Mouse (Mus musculus) hindbrain, postnatal 0 days (tissue): ENCODE results near the gene Smoc1. TPM values are rescaled to one million over a fixed set of nuclear protein-coding genes. Genes with fewer than 3 reads are reported as not detected.
A peak's percentile ranks its signal among the peaks of the same experiment; 100 is the strongest.

Source experiments
- ATAC-seq: fragments of 200-750 bp; cut with Nextera tagmentation; 2 replicates; pipeline ENCODE4 v1.8.0; 2017; ENCODE audit warnings: mild to moderate bottlenecking, moderate TSS enrichment, moderate library complexity
- DNase-seq: peaks from one replicate; pipeline ENCODE4 v3.0.0-alpha.2; 2015; ENCODE audit warnings: low spot score
- H3K27ac ChIP-seq: fragments of 300-500 bp; sonication (generic); 2 replicates; pipeline ENCODE4 v1.5.1; 2014; ENCODE audit warnings: mild to moderate bottlenecking
- H3K27me3 ChIP-seq: fragments of 300-500 bp; sonication (generic); 2 replicates; pipeline ENCODE4 v1.6.1; 2014; ENCODE audit warnings: low read length, mixed read lengths; ENCODE audit not compliant: insufficient read depth
- H3K36me3 ChIP-seq: fragments of 300-500 bp; sonication (generic); 2 replicates; pipeline ENCODE4 v1.6.1; 2014; ENCODE audit warnings: low read length, mixed read lengths; ENCODE audit not compliant: insufficient read depth
- H3K4me1 ChIP-seq: fragments of 300-500 bp; sonication (generic); 2 replicates; pipeline ENCODE4 v1.6.1; 2014; ENCODE audit warnings: antibody characterized with exemption, low read length, mixed read lengths; ENCODE audit not compliant: insufficient read depth
- H3K4me2 ChIP-seq: fragments of 300-500 bp; sonication (generic); 2 replicates; pipeline ENCODE4 v1.6.1; 2014; ENCODE audit warnings: low read depth, mild to moderate bottlenecking, low read length, moderate library complexity, mixed read lengths
- H3K4me3 ChIP-seq: fragments of 300-500 bp; sonication (generic); 2 replicates; pipeline ENCODE4 v1.5.1; 2014; ENCODE audit warnings: low read length
- H3K9ac ChIP-seq: fragments of 300-500 bp; sonication (generic); replicated peaks from 2 replicates; pipeline ENCODE4 v1.6.1; 2014; ENCODE audit warnings: mild to moderate bottlenecking, low read length, moderate library complexity, mixed read lengths
- H3K9me3 ChIP-seq: fragments of 300-500 bp; sonication (generic); 2 replicates; pipeline ENCODE4 v1.6.1; 2016; ENCODE audit warnings: low read length, mixed read lengths
- CTCF ChIP-seq: IDR thresholded peaks from 2 replicates; pipeline ENCODE4 v1.5.1; 2016; ENCODE audit warnings: antibody characterized with exemption, control low read depth, low read depth
- WGBS: fragments of 180-500 bp; shearing (Covaris S2); extraction: QIAGEN DNeasy Blood & Tissue Kit; methylation state at CpG from one replicate; pipeline ENCODE4 v1.1.7; 2014; 5-methylcytosine and 5-hydroxymethylcytosine counted together
- polyA plus RNA-seq: library from polyadenylated mRNA; unstranded; fragments of >200 nt; fragmentation: Nextera tagmentation; extraction: Ambion mirVana; gene quantifications from 2 replicates; pipeline ENCODE4 v1.2.1, GENCODE M21; 2015
- total RNA-seq: library from RNA; depleted of rRNA; stranded (reverse); fragments of >200 nt; gene quantifications from 2 replicates; pipeline ENCODE4 v1.2.3, GENCODE M21; 2014

Smoc1 gene
- total and polyA plus RNA-seq, 2 experiments from 2014 or later: 31.5 to 32.7 TPM

DNA sequence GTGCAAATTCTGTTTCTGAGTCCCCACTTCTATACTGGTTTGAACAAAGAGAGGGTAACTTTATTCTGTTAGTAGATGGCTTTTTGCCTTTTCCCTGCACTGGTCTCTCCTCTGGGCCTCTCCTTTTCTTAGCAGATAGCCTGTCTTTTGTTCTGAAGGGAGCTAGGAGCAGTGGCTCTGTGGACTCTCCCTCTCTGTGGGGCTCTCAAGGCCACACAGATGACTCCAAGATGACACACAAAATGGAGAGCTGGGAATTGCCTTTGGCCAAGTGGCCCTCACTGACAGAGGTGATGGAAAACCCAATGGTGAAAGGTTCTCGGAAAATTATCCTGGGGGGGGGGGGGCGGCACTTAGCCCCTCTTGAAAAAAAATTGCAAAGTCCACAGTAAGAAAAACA, 133.3 kb downstream of the Smoc1 start:
- TF ChIP-seq CTCF: no peak
- no peak overlapping the region for H3K4me3 ChIP-seq
- DNase-seq: no peak
- no peaks in the 10 kb centered on the region for H3K4me1 ChIP-seq
- ATAC-seq: no peak
- WGBS: 65% methylated on average over 2 of the region's 2 CpGs
- H3K9me3 ChIP-seq: no peaks in the 10 kb centered on the region
- H3K4me2 ChIP-seq: no peak overlapping the region
- H3K27me3 ChIP-seq: no peaks in the 10 kb centered on the region
- no peaks in the 10 kb centered on the region for H3K36me3 ChIP-seq
- H3K27ac ChIP-seq: no peak overlapping the region
- H3K9ac ChIP-seq: no peak overlapping the region

DNA sequence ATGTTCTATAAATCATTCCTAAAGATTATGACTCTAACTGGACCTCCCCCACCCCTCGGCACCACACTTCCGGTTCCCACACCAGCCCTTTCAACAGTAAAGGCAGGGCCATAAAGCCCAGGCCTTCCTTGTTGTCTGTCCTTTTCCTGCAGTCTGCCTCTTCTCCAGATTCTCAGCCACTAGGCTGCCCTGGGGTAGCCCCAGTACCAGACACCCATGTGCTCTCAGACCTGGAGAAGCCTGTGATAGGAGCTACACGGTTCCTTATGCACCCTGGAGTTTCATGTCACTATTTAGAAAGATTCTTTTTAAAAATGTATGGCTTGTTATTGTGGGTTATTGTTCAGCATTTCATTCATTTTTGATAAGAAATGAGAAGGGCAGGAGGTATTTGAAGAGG, 133.8 kb downstream of the Smoc1 start:
- ATAC-seq: no peak
- no peak for DNase-seq
- Histone ChIP-seq H3K9ac (no peak overlapping the region), H3K27me3 (no peaks in the 10 kb centered on the region), H3K4me3 (no peak overlapping the region), H3K36me3 (no peaks in the 10 kb centered on the region), H3K4me1 (no peaks in the 10 kb centered on the region), H3K4me2 (no peak overlapping the region), H3K27ac (no peak overlapping the region), H3K9me3 (no peaks in the 10 kb centered on the region)
- WGBS: 86% methylated on average over 3 of the region's 3 CpGs
- TF ChIP-seq CTCF: no peak

DNA sequence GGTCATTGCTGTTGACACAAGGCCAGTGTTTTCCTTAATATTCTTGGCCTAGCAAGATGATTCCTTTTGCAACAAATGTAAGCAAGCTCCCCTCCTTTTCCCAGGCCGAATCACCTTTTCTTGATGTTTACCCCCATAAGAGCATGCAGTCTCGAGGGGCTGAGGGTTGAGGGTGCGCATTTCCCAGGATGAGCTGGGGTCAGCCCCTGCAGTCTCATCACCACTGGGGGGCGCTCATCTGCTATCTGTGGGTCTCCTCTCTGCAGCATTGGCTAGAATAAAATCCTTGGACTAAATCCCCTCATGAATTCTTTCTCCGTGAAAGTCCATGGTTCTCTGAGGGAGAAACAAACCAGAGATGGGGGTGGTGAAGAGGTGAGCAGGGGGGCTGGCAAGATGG, 134.2 kb downstream of the Smoc1 start:
- H3K9me3 ChIP-seq: no peaks in the 10 kb centered on the region
- no peak overlapping the region for H3K9ac ChIP-seq
- 66% methylated on average over 5 of the region's 5 CpGs for WGBS
- ATAC-seq (no peak), DNase-seq (peak; percentile 55)
- 0 out of 2 replicates have a peak, but pooled peaks cover 2% of the 10 kb centered on the region for H3K4me1 ChIP-seq
- no peaks in the 10 kb centered on the region for H3K27me3 ChIP-seq
- peak; percentile 41 for TF ChIP-seq CTCF
- no peak overlapping the region for H3K4me3 ChIP-seq
- no peaks in the 10 kb centered on the region for H3K36me3 ChIP-seq
- H3K27ac ChIP-seq: no peak overlapping the region
- no peak overlapping the region for H3K4me2 ChIP-seq

DNA sequence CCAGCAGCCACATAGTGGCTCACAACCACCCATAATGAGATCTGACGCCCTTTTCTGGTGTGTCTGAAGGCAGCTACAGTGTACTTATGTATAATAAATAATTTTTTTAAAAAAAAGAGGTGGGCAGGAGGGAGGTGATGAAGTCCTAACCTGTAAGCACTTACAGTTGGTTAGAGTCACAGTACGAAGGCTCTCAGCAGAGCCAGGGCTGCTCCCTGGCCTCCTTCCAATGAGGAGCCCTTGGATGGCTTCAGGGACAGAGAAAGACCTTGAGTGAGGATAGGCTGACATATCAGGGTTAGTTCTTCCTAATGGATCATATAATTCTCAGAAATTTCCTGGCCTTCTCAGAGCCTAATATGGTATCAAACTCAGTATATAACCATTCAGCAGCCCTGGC, 134.7 kb downstream of the Smoc1 start:
- Histone ChIP-seq H3K9me3 (no peaks in the 10 kb centered on the region), H3K36me3 (no peaks in the 10 kb centered on the region), H3K27me3 (no peaks in the 10 kb centered on the region), H3K27ac (no peak overlapping the region), H3K4me2 (no peak overlapping the region), H3K4me3 (no peak overlapping the region), H3K9ac (no peak overlapping the region), H3K4me1 (0 out of 2 replicates have a peak, but pooled peaks cover 7% of the 10 kb centered on the region)
- DNase-seq: no peak
- 89% methylated on average over 2 of the region's 2 CpGs for WGBS
- TF ChIP-seq CTCF: no peak
- no peak for ATAC-seq

DNA sequence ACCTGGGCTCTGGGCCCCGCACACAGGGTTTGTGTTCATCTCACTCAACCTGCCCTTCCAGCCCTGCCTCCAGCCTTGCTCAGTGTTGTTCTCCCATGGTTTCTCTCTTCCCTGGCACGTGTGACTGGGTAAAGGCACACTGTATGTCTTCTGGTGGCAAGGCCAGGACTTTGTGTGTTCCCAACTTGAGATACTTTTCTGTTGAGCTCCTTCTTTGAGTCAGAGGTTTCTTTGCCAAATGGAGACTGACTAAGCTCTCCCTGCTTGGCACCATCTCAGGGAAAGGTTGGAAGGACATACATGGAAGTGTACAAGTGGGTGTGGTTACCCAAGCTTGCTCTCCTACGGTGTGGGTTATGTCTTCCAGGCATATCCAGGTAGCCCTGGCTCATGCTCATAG, 136.5 kb downstream of the Smoc1 start:
- ATAC-seq: no peak
- no peak overlapping the region for H3K4me3 ChIP-seq
- H3K9me3 ChIP-seq: no peaks in the 10 kb centered on the region
- H3K4me2 ChIP-seq: no peak overlapping the region
- 76% methylated on average over 3 of the region's 3 CpGs for WGBS
- no peak overlapping the region for H3K27ac ChIP-seq
- no peak for DNase-seq
- H3K9ac ChIP-seq: no peak overlapping the region
- TF ChIP-seq CTCF: no peak
- no peaks in the 10 kb centered on the region for H3K36me3 ChIP-seq
- 0 out of 2 replicates have a peak, but pooled peaks cover 11% of the 10 kb centered on the region for H3K4me1 ChIP-seq
- H3K27me3 ChIP-seq: no peaks in the 10 kb centered on the region

DNA sequence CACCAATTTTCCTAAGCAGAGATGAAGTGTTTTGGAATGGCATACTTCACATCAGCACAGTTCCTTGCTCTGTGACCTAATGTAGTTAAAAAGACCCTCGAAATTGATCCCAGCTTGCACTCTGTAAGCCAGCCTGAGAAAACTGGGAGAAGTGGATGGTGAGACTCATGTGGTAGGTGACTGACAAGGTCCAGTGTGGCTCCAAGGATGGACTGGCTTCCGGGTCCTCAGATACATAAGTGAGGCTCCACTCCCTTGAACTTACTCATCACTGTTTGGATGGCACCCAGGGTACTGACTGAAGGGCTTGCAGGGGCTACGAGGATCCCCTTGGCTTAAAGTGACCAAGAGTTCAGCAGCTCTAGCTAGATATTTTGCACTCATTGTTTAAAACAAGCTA, 137.0 kb downstream of the Smoc1 start:
- Histone ChIP-seq H3K27ac (no peak overlapping the region), H3K27me3 (no peaks in the 10 kb centered on the region), H3K4me1 (0 out of 2 replicates have a peak, but pooled peaks cover 11% of the 10 kb centered on the region), H3K4me2 (no peak overlapping the region), H3K9ac (no peak overlapping the region), H3K36me3 (no peaks in the 10 kb centered on the region), H3K9me3 (no peaks in the 10 kb centered on the region), H3K4me3 (no peak overlapping the region)
- no peak for TF ChIP-seq CTCF
- no peak for DNase-seq
- no peak for ATAC-seq
- WGBS: 90% methylated on average over 3 of the region's 3 CpGs

DNA sequence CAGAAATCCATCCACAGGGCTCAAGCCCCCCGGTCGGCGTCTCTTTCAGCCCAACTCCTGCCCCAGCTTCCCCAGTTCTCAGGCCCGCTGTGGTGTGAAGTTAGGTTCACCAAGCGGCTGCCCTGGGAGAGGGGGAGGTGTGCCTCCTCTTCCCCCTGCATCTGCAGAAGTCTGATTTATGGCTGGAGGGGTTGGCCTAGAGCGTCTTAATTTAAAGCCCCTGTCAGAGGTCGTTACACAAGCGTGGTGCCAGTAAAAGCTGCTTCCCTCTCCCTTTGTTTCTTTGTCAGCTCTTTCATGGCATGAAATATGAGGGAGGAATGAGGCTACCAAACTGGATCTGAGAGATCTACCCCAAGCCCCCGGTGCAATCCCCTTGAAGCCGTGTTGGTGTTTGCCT, 139.5 kb downstream of the Smoc1 start:
- no peak for TF ChIP-seq CTCF
- 17% methylated on average over 10 of the region's 10 CpGs for WGBS
- no peak overlapping the region for H3K4me2 ChIP-seq
- no peaks in the 10 kb centered on the region for H3K9me3 ChIP-seq
- H3K27ac ChIP-seq: no peak overlapping the region
- no peaks in the 10 kb centered on the region for H3K27me3 ChIP-seq
- H3K4me1 ChIP-seq: 0 out of 2 replicates have a peak, but pooled peaks cover 11% of the 10 kb centered on the region
- no peak overlapping the region for H3K4me3 ChIP-seq
- no peaks in the 10 kb centered on the region; the same call in 1 of the 2 replicates for H3K36me3 ChIP-seq
- DNase-seq (no peak), ATAC-seq (no peak)
- no peak overlapping the region for H3K9ac ChIP-seq
